Mouse (Mus musculus): ENCODE measurements around the gene Itga9. TPM values are rescaled to one million over a fixed set of nuclear protein-coding genes. Genes with fewer than 3 reads are reported as not detected.

Gene Itga9
- polyA plus RNA-seq, 2 experiments, result 1.4 to 2.8 TPM

DNA sequence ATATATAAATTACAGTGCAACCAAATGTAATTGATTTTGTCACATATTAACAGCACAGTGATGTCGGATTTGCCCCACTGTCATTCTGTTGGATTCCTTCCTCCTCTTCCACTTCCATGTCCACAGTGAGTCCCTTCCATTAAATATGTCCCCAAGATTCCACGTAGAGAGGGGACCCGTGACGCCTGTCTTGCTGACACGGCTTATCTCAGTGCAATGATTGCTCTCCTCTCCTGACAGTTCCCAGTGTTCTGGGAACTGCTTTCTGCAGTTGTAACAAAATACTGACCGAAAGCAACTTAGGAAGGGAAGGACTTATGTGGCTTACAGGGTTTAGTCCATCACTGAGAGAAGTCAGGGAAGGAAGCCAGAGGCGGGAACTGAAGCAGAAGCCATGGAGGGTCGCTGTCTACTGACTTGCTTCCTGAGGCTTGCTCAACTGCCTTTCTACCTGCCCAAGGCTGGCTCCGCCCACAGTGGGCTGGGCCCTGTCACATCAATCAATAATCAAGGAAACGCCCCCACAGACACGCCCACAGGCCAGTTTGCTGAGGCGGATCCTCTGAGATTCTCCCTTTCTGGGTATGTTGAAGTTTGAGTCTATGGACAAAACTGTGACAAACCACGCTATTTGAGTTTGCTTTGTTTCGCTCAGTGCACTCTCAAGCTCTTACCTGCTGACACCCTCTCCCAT, 99.0 kb downstream of the Itga9 start:
- Histone ChIP-seq H3K9ac (replicated peaks) (no peak overlapping the region), H3K4me2 (ENCODE audit: low read depth) (no peak overlapping the region), H3K27me3 (ENCODE audit: control insufficient read depth, insufficient read depth, low read length) (no peaks in the 10 kb centered on the region), H3K4me1 (replicated peaks; ENCODE audit: control insufficient read depth in 2 of 2, insufficient read depth in 2 of 2, low read length in 1 of 2) (no peaks in the 10 kb centered on the region; a peak in 1 of 4 replicates), H3K4me3 (ENCODE audit: insufficient read depth in 1 of 2, low read depth in 2 of 2, low read length in 2 of 2) (no peak overlapping the region), H3K9me3 (ENCODE audit: control insufficient read depth, low read length) (no peaks in the 10 kb centered on the region), H3K36me3 (replicated peaks; ENCODE audit: control insufficient read depth, insufficient read depth, low read depth) (no peaks in the 10 kb centered on the region), H3K27ac (no peak overlapping the region)
- peak in 2 of 3 experiments; percentile 7 to 24 for DNase-seq (ENCODE audit: low read depth in 3 of 3, low spot score in 3 of 3)
- ATAC-seq (ENCODE audit: insufficient read depth), result no peak
- 37% methylated on average over 14 of the region's 14 CpGs for WGBS (ENCODE audit: insufficient replicate concordance)
- TF ChIP-seq EP300 (IDR thresholded peaks at IDR 0.05; ENCODE audit: low read depth), result no peak
- no peak for TF ChIP-seq CTCF (IDR thresholded peaks at IDR 0.05; ENCODE audit: low read depth)

DNA sequence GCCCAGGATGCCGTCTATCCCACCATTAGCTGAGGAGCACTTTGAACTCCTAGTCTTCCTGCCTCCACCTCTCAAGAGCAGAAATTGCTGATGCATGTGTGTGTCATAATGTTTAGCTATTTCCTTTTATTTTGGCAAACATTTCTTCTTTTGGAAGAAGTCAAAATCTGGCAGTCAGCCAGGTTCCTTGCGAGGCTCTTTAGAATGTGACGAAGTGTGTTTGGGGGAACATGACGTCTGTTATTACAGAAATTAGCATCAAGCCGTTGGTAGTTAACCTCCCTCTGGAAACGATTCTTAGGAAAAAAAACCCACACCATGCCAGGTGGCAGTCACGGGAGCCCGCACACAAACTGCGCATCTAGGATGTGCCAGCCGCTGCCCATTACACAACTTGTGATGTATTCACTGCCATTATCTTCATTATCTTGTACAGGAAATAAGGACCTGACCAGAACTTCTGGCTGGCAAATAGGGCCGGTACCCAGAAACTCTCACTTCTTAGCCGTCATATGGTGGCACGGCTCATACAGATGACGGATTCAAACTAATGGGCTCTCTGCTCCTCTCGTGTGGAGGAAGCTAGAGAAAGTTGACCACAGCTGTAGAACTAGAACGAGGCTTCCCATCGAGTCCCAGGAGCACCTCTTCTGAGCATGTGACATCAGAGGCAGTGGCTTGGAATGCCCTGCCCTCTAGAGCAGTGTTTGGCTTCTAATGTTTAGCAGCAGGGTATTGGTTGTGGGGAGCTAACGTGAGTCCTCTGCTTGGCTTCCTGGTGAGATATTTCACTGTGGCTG, 99.9 kb downstream of the Itga9 start:
- Histone ChIP-seq H3K4me2 (ENCODE audit: low read depth) (no peak overlapping the region), H3K4me3 (ENCODE audit: insufficient read depth in 1 of 2, low read depth in 2 of 2, low read length in 2 of 2) (no peak overlapping the region), H3K36me3 (replicated peaks; ENCODE audit: control insufficient read depth, insufficient read depth, low read depth) (no peaks in the 10 kb centered on the region), H3K27ac (no peak overlapping the region), H3K9ac (replicated peaks) (no peak overlapping the region), H3K9me3 (ENCODE audit: control insufficient read depth, low read length) (no peaks in the 10 kb centered on the region), H3K4me1 (replicated peaks; ENCODE audit: control insufficient read depth in 2 of 2, insufficient read depth in 2 of 2, low read length in 1 of 2) (no peaks in the 10 kb centered on the region; a peak in 1 of 4 replicates), H3K27me3 (ENCODE audit: control insufficient read depth, insufficient read depth, low read length) (no peaks in the 10 kb centered on the region)
- no peak for DNase-seq (ENCODE audit: low read depth in 3 of 3, low spot score in 3 of 3)
- no peak for TF ChIP-seq CTCF (IDR thresholded peaks at IDR 0.05; ENCODE audit: low read depth)
- no peak for TF ChIP-seq EP300 (IDR thresholded peaks at IDR 0.05; ENCODE audit: low read depth)
- 66% methylated on average over 18 of the region's 18 CpGs for WGBS (ENCODE audit: insufficient replicate concordance)
- ATAC-seq (ENCODE audit: insufficient read depth), result no peak

DNA sequence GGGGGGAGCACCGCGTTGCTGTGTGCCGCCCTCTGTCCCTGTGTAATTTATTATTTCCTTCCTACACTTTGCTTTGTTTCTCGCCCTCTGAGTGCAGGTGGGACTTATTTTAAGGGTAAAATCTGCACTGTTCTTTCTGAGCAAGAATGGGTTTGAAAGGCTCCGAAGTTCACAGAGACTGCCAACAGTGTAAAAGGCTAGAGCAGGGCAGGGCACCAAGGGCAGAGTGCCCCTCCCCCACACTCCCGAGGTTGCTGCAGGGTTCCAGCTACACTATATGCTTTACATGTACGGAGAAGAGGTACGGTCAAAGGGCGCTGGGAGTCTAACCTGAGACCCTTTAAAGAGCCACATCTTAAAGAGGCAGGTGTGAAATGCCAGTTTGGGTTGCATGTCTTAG, 104.1 kb downstream of the Itga9 start:
- Histone ChIP-seq H3K4me2 (ENCODE audit: low read depth) (no peak overlapping the region), H3K36me3 (replicated peaks; ENCODE audit: control insufficient read depth, insufficient read depth, low read depth) (no peaks in the 10 kb centered on the region), H3K27me3 (ENCODE audit: control insufficient read depth, insufficient read depth, low read length) (no peaks in the 10 kb centered on the region), H3K9me3 (ENCODE audit: control insufficient read depth, low read length) (no peaks in the 10 kb centered on the region), H3K4me1 (replicated peaks; ENCODE audit: control insufficient read depth in 2 of 2, insufficient read depth in 2 of 2, low read length in 1 of 2) (peaks cover 0 to 2% of the 10 kb centered on the region in 2 experiments; a peak in 1 of 4 replicates), H3K9ac (replicated peaks) (no peak overlapping the region), H3K27ac (no peak overlapping the region), H3K4me3 (ENCODE audit: insufficient read depth in 1 of 2, low read depth in 2 of 2, low read length in 2 of 2) (no peak overlapping the region)
- DNase-seq (ENCODE audit: low read depth in 3 of 3, low spot score in 3 of 3) (no peak), ATAC-seq (ENCODE audit: insufficient read depth) (no peak)
- TF ChIP-seq CTCF (IDR thresholded peaks at IDR 0.05; ENCODE audit: low read depth) (no peak), EP300 (IDR thresholded peaks at IDR 0.05; ENCODE audit: low read depth) (no peak)
- WGBS (ENCODE audit: insufficient replicate concordance), result 42% methylated on average over 9 of the region's 9 CpGs

DNA sequence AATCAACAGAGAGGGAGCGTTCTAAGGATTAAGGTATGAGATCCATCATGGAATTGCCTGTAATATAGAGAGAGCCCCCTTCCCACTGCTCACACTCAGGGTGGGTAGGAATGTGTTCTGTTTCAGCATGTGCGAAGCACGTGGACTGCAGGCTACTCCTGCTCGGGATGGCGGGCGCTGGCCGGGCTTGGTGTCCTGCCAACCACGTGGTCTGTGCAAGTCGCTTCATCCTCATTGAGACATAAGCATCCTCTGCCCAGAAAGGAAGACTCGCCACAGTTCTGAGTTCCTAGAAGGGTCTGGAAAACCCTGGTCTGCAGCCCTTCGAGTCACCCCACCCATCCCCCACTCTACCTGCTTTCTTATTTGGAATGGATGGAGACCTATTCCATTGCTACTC, 105.3 kb downstream of the Itga9 start:
- H3K4me3 ChIP-seq (ENCODE audit: insufficient read depth in 1 of 2, low read depth in 2 of 2, low read length in 2 of 2), result no peak overlapping the region
- no peaks in the 10 kb centered on the region for H3K9me3 ChIP-seq (ENCODE audit: control insufficient read depth, low read length)
- ATAC-seq (ENCODE audit: insufficient read depth) (no peak), DNase-seq (ENCODE audit: low read depth in 3 of 3, low spot score in 3 of 3) (no peak)
- H3K36me3 ChIP-seq (replicated peaks; ENCODE audit: control insufficient read depth, insufficient read depth, low read depth), result no peaks in the 10 kb centered on the region
- WGBS (ENCODE audit: insufficient replicate concordance), result 77% methylated on average over 11 of the region's 11 CpGs
- H3K4me1 ChIP-seq (replicated peaks; ENCODE audit: control insufficient read depth in 2 of 2, insufficient read depth in 2 of 2, low read length in 1 of 2), result peaks cover 0 to 5% of the 10 kb centered on the region in 2 experiments; a peak in 1 of 4 replicates
- TF ChIP-seq EP300 (IDR thresholded peaks at IDR 0.05; ENCODE audit: low read depth), result no peak
- no peak for TF ChIP-seq CTCF (IDR thresholded peaks at IDR 0.05; ENCODE audit: low read depth)
- H3K4me2 ChIP-seq (ENCODE audit: low read depth), result no peak overlapping the region
- H3K27me3 ChIP-seq (ENCODE audit: control insufficient read depth, insufficient read depth, low read length), result no peaks in the 10 kb centered on the region
- H3K27ac ChIP-seq, result no peak overlapping the region
- no peak overlapping the region for H3K9ac ChIP-seq (replicated peaks)

DNA sequence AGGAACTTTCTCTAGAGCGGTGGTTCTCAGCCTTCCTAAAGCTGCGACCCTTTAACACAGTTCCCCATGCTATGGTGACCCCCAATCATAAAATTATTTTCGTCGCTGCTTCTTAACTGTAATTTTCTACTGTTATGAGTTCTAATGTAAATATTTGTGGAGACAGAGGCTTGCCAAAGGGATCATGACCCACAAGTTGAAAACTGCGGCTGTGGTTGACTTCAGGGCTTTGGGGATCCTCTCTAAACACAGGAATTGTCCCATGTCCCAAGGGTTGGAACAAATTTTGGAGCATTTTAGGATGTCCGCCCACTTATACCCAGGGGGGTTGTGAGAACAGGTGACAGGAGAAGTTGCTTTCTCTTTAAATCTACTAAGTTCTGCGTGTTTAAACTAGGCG, 107.0 kb downstream of the Itga9 start:
- peaks cover 0 to 5% of the 10 kb centered on the region in 2 experiments; a peak in 1 of 4 replicates for H3K4me1 ChIP-seq (replicated peaks; ENCODE audit: control insufficient read depth in 2 of 2, insufficient read depth in 2 of 2, low read length in 1 of 2)
- H3K9me3 ChIP-seq (ENCODE audit: control insufficient read depth, low read length), result no peaks in the 10 kb centered on the region
- no peak overlapping the region for H3K4me2 ChIP-seq (ENCODE audit: low read depth)
- no peaks in the 10 kb centered on the region for H3K36me3 ChIP-seq (replicated peaks; ENCODE audit: control insufficient read depth, insufficient read depth, low read depth)
- H3K27me3 ChIP-seq (ENCODE audit: control insufficient read depth, insufficient read depth, low read length), result no peaks in the 10 kb centered on the region
- H3K9ac ChIP-seq (replicated peaks), result no peak overlapping the region
- H3K27ac ChIP-seq, result no peak overlapping the region
- DNase-seq (ENCODE audit: low read depth in 3 of 3, low spot score in 3 of 3) (no peak), ATAC-seq (ENCODE audit: insufficient read depth) (no peak)
- no peak overlapping the region for H3K4me3 ChIP-seq (ENCODE audit: insufficient read depth in 1 of 2, low read depth in 2 of 2, low read length in 2 of 2)
- WGBS (ENCODE audit: insufficient replicate concordance), result 73% methylated on average over 8 of the region's 8 CpGs
- TF ChIP-seq CTCF (IDR thresholded peaks at IDR 0.05; ENCODE audit: low read depth) (no peak), EP300 (IDR thresholded peaks at IDR 0.05; ENCODE audit: low read depth) (no peak)

Measured in liver, embryonic 14.5 days (tissue).